Mouse (Mus musculus) spleen, adult 2 months (tissue): ENCODE data around the gene Plekhm3.

Experiments
- CTCF ChIP-seq: fragments of 200-500 bp; IDR thresholded peaks from 2 replicates; pipeline ENCODE4 v1.5.1; 2011; ENCODE audit warnings: mild to moderate bottlenecking, inconsistent platforms; ENCODE audit not compliant: insufficient read depth, insufficient read length, insufficient replicate concordance; ENCODE audit errors: extremely low read depth
- POLR2A ChIP-seq: fragments of 200-500 bp; IDR thresholded peaks from 2 replicates; pipeline ENCODE4 v1.6.1; 2011; ENCODE audit warnings: low read depth, low read length, inconsistent platforms

- no peak for TF ChIP-seq POLR2A
- no peak for TF ChIP-seq CTCF
Measured at GRCm38 (mm10) chr1:64753109-64753508, 203.5 kb downstream of the Plekhm3 start.
